Mouse (Mus musculus): ENCODE measurements around the gene 2810004N23Rik. TPM values are rescaled to one million over a fixed set of nuclear protein-coding genes. Genes with fewer than 3 reads are reported as not detected.
A peak's percentile ranks its signal among the peaks of the same experiment; 100 is the strongest.

Gene 2810004N23Rik
- polyA plus RNA-seq, 1 experiment from 2014 or later = 41.5 TPM

DNA sequence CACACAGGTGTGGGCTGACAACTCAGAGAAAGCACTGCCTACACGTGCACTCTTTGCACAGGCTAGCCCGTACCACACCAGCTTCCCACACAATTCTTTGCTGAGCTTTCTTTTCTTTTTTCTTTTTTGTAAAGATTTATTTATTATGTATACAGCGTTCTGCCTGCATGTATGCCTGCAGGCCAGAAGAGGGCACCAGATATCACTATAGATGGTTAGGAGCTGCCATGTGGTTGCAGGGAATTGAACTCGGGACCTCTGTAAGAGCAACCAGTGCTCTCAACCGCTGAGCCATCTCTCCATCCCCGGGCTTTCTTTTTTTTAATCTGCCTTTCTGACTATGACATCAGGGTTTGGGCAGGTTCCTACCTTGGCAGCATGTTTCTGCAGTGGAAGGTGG lies 39.4 kb downstream of the 2810004N23Rik start:
- Histone ChIP-seq H3K9me3 (ENCODE audit: control insufficient read depth, low read length) (no peaks in the 10 kb centered on the region), H3K4me3 (ENCODE audit: low read depth, low read length) (no peak overlapping the region), H3K4me2 (ENCODE audit: low read depth) (no peak overlapping the region), H3K4me1 (ENCODE audit: control insufficient read depth, insufficient read depth, low read length) (no peaks in the 10 kb centered on the region), H3K9ac (ENCODE audit: low read length) (no peak overlapping the region), H3K27me3 (ENCODE audit: control insufficient read depth, insufficient read depth, low read length) (no peaks in the 10 kb centered on the region), H3K27ac (ENCODE audit: low read depth, low read length) (no peak overlapping the region), H3K36me3 (ENCODE audit: control insufficient read depth, insufficient read depth, low read length) (no peaks in the 10 kb centered on the region)
- no peak for ATAC-seq (ENCODE audit: insufficient read depth, low FRiP score, low TSS enrichment)
- DNase-seq (ENCODE audit: low spot score) = no peak
- WGBS = 84% methylated on average over 6 of the region's 6 CpGs

DNA sequence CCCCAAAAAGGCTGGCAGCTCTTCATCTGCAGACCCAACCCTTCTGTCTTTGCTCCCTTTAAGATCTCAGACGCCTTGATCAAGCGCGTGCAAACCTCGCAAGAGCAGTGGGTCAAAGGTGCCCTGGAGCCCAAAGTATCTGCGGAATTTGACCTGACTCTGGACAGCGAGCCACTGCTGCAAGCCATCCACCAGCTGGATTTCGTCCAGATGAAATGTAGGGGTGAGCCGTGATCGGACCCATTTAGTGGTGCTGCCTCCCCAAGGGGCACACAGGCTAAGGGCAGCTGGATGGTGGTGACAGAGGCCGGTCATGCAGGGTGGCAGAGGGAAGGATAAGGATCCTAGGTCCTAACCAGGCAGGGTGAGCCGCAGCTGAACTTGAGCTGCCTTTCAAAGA lies 42.8 kb downstream of the 2810004N23Rik start:
- WGBS = 74% methylated on average over 11 of the region's 11 CpGs
- ATAC-seq (ENCODE audit: insufficient read depth, low FRiP score, low TSS enrichment) (no peak), DNase-seq (ENCODE audit: low spot score) (no peak)
- Histone ChIP-seq H3K9me3 (ENCODE audit: control insufficient read depth, low read length) (no peaks in the 10 kb centered on the region), H3K9ac (ENCODE audit: low read length) (no peak overlapping the region), H3K36me3 (ENCODE audit: control insufficient read depth, insufficient read depth, low read length) (no peaks in the 10 kb centered on the region), H3K27ac (ENCODE audit: low read depth, low read length) (no peak overlapping the region), H3K27me3 (ENCODE audit: control insufficient read depth, insufficient read depth, low read length) (no peaks in the 10 kb centered on the region), H3K4me2 (ENCODE audit: low read depth) (no peak overlapping the region), H3K4me1 (ENCODE audit: control insufficient read depth, insufficient read depth, low read length) (no peaks in the 10 kb centered on the region), H3K4me3 (ENCODE audit: low read depth, low read length) (no peak overlapping the region)

DNA sequence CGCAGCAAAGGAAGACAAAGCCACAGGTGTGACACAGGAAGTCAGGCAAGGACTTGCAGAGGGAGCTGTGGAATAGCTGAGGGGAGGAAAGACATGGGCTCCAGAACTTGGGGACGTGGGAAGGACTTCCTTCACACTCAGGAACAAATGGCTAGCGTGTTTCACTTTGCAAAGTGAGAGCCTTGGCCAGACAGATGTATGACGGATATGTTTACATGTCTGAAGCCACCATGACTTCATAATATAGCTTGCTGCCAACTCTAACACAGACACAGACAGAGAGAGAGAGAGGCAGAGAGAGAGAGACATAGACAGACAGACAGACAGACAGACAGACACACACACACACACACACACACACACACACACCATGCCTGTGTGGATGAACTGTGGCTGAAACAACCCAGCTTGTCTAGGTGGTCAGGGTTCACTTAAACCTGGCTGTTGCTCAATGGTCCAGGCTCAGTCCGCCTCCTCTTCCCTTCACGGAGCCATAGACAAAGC lies 43.3 kb downstream of the 2810004N23Rik start:
- H3K36me3 ChIP-seq (ENCODE audit: control insufficient read depth, insufficient read depth, low read length) = no peaks in the 10 kb centered on the region
- ATAC-seq (ENCODE audit: insufficient read depth, low FRiP score, low TSS enrichment) (no peak), DNase-seq (ENCODE audit: low spot score) (no peak)
- no peaks in the 10 kb centered on the region for H3K27me3 ChIP-seq (ENCODE audit: control insufficient read depth, insufficient read depth, low read length)
- no peak overlapping the region for H3K4me3 ChIP-seq (ENCODE audit: low read depth, low read length)
- no peak overlapping the region for H3K4me2 ChIP-seq (ENCODE audit: low read depth)
- 77% methylated on average over 6 of the region's 6 CpGs for WGBS
- no peaks in the 10 kb centered on the region for H3K4me1 ChIP-seq (ENCODE audit: control insufficient read depth, insufficient read depth, low read length)
- no peak overlapping the region for H3K9ac ChIP-seq (ENCODE audit: low read length)
- H3K9me3 ChIP-seq (ENCODE audit: control insufficient read depth, low read length) = no peaks in the 10 kb centered on the region
- no peak overlapping the region for H3K27ac ChIP-seq (ENCODE audit: low read depth, low read length)

DNA sequence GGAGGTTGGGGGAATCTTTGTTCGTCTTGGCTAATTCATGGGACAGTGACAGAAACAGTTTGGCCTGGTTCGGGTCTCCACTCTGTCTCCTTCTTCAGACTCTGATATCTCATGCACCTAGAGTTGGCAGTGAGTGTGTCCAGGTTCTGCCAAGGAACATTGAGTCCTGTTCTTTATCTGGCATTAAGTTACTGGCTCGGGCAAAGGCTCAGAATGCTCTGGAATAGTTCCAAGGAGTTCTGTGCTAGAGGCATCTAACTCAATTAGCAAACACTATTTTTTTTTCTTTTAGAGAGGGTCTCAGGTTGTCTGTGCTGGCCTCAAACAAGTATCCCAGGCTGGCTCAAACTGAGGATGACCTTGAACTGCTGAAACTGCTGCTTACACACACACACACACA lies 45.6 kb downstream of the 2810004N23Rik start:
- H3K9ac ChIP-seq (ENCODE audit: low read length) = no peak overlapping the region
- H3K9me3 ChIP-seq (ENCODE audit: control insufficient read depth, low read length) = no peaks in the 10 kb centered on the region
- no peaks in the 10 kb centered on the region for H3K4me1 ChIP-seq (ENCODE audit: control insufficient read depth, insufficient read depth, low read length)
- no peak overlapping the region for H3K4me3 ChIP-seq (ENCODE audit: low read depth, low read length)
- 86% methylated on average over 3 of the region's 3 CpGs for WGBS
- DNase-seq (ENCODE audit: low spot score) (no peak), ATAC-seq (ENCODE audit: insufficient read depth, low FRiP score, low TSS enrichment) (no peak)
- H3K27ac ChIP-seq (ENCODE audit: low read depth, low read length) = no peak overlapping the region
- no peaks in the 10 kb centered on the region for H3K27me3 ChIP-seq (ENCODE audit: control insufficient read depth, insufficient read depth, low read length)
- H3K4me2 ChIP-seq (ENCODE audit: low read depth) = no peak overlapping the region
- no peaks in the 10 kb centered on the region for H3K36me3 ChIP-seq (ENCODE audit: control insufficient read depth, insufficient read depth, low read length)

DNA sequence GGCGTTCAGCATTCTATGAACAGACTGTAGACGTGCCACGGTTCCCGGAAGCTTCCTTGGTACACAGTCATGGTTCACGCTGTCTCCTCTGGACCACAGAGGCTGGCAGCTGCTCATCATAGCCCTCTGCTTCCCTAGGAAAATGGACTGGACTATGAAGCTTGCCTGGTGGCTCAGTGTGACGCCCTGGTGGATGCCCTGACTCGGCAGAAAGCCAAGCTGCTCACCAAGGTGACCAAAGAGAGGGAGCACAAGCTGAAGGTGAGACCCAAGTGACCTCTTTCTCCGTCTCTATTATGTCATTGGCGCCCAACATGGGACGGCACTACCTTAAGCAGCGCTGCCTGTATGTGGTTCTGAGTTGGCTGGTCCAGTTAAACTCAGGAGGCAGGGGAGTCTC lies 46.1 kb downstream of the 2810004N23Rik start:
- 83% methylated on average over 11 of the region's 11 CpGs for WGBS
- H3K9me3 ChIP-seq (ENCODE audit: control insufficient read depth, low read length) = no peaks in the 10 kb centered on the region
- ATAC-seq (ENCODE audit: insufficient read depth, low FRiP score, low TSS enrichment) (no peak), DNase-seq (ENCODE audit: low spot score) (no peak)
- no peak overlapping the region for H3K4me2 ChIP-seq (ENCODE audit: low read depth)
- no peak overlapping the region for H3K9ac ChIP-seq (ENCODE audit: low read length)
- H3K36me3 ChIP-seq (ENCODE audit: control insufficient read depth, insufficient read depth, low read length) = no peaks in the 10 kb centered on the region
- no peak overlapping the region for H3K27ac ChIP-seq (ENCODE audit: low read depth, low read length)
- no peaks in the 10 kb centered on the region for H3K27me3 ChIP-seq (ENCODE audit: control insufficient read depth, insufficient read depth, low read length)
- H3K4me1 ChIP-seq (ENCODE audit: control insufficient read depth, insufficient read depth, low read length) = no peaks in the 10 kb centered on the region
- no peak overlapping the region for H3K4me3 ChIP-seq (ENCODE audit: low read depth, low read length)

GRCm38 (mm10) chr8:124815870-124816269 lies 47.0 kb downstream of the 2810004N23Rik start:
- Histone ChIP-seq H3K4me1 (ENCODE audit: control insufficient read depth, insufficient read depth, low read length) (no peaks in the 10 kb centered on the region), H3K4me3 (ENCODE audit: low read depth, low read length) (no peak overlapping the region), H3K4me2 (ENCODE audit: low read depth) (no peak overlapping the region), H3K36me3 (ENCODE audit: control insufficient read depth, insufficient read depth, low read length) (no peaks in the 10 kb centered on the region), H3K9me3 (ENCODE audit: control insufficient read depth, low read length) (no peaks in the 10 kb centered on the region), H3K27ac (ENCODE audit: low read depth, low read length) (no peak overlapping the region), H3K27me3 (ENCODE audit: control insufficient read depth, insufficient read depth, low read length) (no peaks in the 10 kb centered on the region), H3K9ac (ENCODE audit: low read length) (no peak overlapping the region)
- DNase-seq (ENCODE audit: low spot score) (no peak), ATAC-seq (ENCODE audit: insufficient read depth, low FRiP score, low TSS enrichment) (no peak)
- WGBS = 92% methylated on average over 12 of the region's 12 CpGs

- Histone ChIP-seq H3K36me3 (ENCODE audit: control insufficient read depth, insufficient read depth, low read length) (no peaks in the 10 kb centered on the region), H3K27ac (ENCODE audit: low read depth, low read length) (no peak overlapping the region), H3K9me3 (ENCODE audit: control insufficient read depth, low read length) (no peaks in the 10 kb centered on the region), H3K9ac (ENCODE audit: low read length) (no peak overlapping the region), H3K4me2 (ENCODE audit: low read depth) (no peak overlapping the region), H3K4me1 (ENCODE audit: control insufficient read depth, insufficient read depth, low read length) (peaks cover 6% of the 10 kb centered on the region; the same call in 1 of the 2 replicates), H3K4me3 (ENCODE audit: low read depth, low read length) (no peak overlapping the region), H3K27me3 (ENCODE audit: control insufficient read depth, insufficient read depth, low read length) (no peaks in the 10 kb centered on the region)
- DNase-seq (ENCODE audit: low spot score) = no peak
- no peak for ATAC-seq (ENCODE audit: insufficient read depth, low FRiP score, low TSS enrichment)
- WGBS = 96% methylated on average over 4 of the region's 4 CpGs
Observed at GRCm38 (mm10) chr8:124813326-124813725, 49.6 kb downstream of the 2810004N23Rik start.

DNA sequence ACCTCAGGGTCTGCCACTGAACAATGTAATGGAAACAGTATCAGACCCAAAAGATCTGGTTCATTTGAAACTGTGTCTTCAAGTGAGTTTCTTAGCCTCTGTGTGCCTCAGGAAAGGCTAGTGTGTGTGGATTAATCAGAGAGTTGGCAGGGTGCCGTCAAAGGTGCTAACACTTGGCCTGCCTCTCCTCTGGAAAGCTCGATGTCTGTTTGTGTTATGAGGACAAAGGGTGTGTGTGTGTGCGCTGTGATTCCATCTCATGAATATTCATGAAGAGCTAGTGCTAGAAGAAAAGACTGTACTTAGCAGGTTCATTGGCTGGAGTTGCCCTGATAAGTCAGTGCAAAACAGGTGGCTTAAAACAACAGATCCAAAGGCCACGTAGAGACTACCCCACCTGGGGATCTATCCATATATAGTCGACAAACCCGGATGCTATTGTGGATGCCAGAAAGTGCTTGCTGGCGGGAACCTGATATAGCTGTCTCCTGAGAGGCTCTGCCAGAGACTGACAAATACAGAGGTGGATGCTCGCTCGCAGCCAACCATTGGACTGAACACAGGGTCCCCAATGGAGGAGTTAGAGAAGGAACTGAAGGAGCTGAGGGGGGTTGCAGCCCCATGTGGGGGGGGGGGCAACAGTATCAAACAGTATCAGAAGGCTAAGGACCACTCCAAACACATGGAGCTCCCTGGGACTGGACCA lies 52.1 kb downstream of the 2810004N23Rik start:
- no peaks in the 10 kb centered on the region for H3K27me3 ChIP-seq (ENCODE audit: control insufficient read depth, insufficient read depth, low read length)
- no peaks in the 10 kb centered on the region for H3K9me3 ChIP-seq (ENCODE audit: control insufficient read depth, low read length)
- no peak overlapping the region for H3K9ac ChIP-seq (ENCODE audit: low read length)
- H3K4me2 ChIP-seq (ENCODE audit: low read depth) = no peak overlapping the region
- H3K27ac ChIP-seq (ENCODE audit: low read depth, low read length) = no peak overlapping the region
- no peaks in the 10 kb centered on the region for H3K36me3 ChIP-seq (ENCODE audit: control insufficient read depth, insufficient read depth, low read length)
- WGBS = 49% methylated on average over 9 of the region's 9 CpGs
- DNase-seq (ENCODE audit: low spot score) (peak; percentile 22), ATAC-seq (ENCODE audit: insufficient read depth, low FRiP score, low TSS enrichment) (no peak)
- no peak overlapping the region for H3K4me3 ChIP-seq (ENCODE audit: low read depth, low read length)
- H3K4me1 ChIP-seq (ENCODE audit: control insufficient read depth, insufficient read depth, low read length) = peaks cover 6% of the 10 kb centered on the region; the same call in 1 of the 2 replicates

DNA sequence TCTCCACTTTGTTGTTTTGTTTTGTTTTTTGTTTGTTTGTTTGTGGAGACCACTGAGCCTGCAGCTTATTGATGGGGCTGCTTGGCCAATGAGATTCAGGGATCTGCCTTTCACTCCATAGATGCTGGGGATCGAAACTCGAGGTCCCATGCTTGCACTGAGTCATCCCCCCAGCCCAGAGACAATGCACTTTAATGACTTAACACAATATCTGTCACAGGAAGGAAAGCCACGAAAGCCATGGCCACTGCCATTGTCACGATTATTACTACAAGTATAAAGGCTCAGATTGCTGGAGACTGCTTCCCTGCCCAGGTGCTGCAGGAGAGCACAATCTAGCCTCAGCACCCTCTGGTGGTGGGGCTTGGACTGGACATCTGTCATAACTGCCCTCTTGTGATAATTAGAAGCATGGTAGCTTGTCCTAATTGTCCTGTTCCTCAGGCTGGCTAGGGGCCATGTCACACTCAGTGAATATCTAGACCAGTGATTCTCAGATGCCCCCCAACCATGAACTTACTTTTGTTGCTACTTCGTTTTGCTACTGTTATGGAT lies 52.8 kb downstream of the 2810004N23Rik start:
- ATAC-seq (ENCODE audit: insufficient read depth, low FRiP score, low TSS enrichment) (no peak), DNase-seq (ENCODE audit: low spot score) (no peak)
- Histone ChIP-seq H3K36me3 (ENCODE audit: control insufficient read depth, insufficient read depth, low read length) (no peaks in the 10 kb centered on the region), H3K27ac (ENCODE audit: low read depth, low read length) (no peak overlapping the region), H3K9ac (ENCODE audit: low read length) (no peak overlapping the region), H3K4me3 (ENCODE audit: low read depth, low read length) (no peak overlapping the region), H3K4me1 (ENCODE audit: control insufficient read depth, insufficient read depth, low read length) (peaks cover 6% of the 10 kb centered on the region; the same call in 1 of the 2 replicates), H3K27me3 (ENCODE audit: control insufficient read depth, insufficient read depth, low read length) (no peaks in the 10 kb centered on the region), H3K9me3 (ENCODE audit: control insufficient read depth, low read length) (no peaks in the 10 kb centered on the region), H3K4me2 (ENCODE audit: low read depth) (no peak overlapping the region)
- WGBS = 59% methylated on average over 5 of the region's 5 CpGs
